Mouse (Mus musculus): ENCODE data around the gene Gm49711. TPM values are rescaled to one million over a fixed set of nuclear protein-coding genes. Genes with fewer than 3 reads are reported as not detected.

The Gm49711 gene
- polyA plus RNA-seq, 1 experiment = not detected

GRCm38 (mm10) chr16:92158021-92158455 is 99.9 kb downstream of the Gm49711 start:
- H3K4me3 ChIP-seq (ENCODE audit: control insufficient read depth, low read depth, low read length) = peak overlapping the region; percentile 25; the same call in 1 of the 2 replicates
- H3K36me3 ChIP-seq (ENCODE audit: control insufficient read depth, insufficient read depth, low read length) = no peaks in the 10 kb centered on the region
- no peak overlapping the region for H3K27ac ChIP-seq (ENCODE audit: control insufficient read depth, insufficient read depth, low read depth, low read length)
- TF ChIP-seq CTCF (IDR thresholded peaks at IDR 0.05; ENCODE audit: control insufficient read depth, insufficient read depth, insufficient replicate concordance, low read depth, low read length) (no peak), POLR2A (IDR thresholded peaks at IDR 0.05; ENCODE audit: control insufficient read depth, low read depth, low read length) (no peak)
- no peaks in the 10 kb centered on the region for H3K27me3 ChIP-seq (ENCODE audit: control insufficient read depth, insufficient read depth, low read length)
- H3K4me1 ChIP-seq (ENCODE audit: control insufficient read depth, insufficient read depth, low read length) = peaks cover 18% of the 10 kb centered on the region

DNA sequence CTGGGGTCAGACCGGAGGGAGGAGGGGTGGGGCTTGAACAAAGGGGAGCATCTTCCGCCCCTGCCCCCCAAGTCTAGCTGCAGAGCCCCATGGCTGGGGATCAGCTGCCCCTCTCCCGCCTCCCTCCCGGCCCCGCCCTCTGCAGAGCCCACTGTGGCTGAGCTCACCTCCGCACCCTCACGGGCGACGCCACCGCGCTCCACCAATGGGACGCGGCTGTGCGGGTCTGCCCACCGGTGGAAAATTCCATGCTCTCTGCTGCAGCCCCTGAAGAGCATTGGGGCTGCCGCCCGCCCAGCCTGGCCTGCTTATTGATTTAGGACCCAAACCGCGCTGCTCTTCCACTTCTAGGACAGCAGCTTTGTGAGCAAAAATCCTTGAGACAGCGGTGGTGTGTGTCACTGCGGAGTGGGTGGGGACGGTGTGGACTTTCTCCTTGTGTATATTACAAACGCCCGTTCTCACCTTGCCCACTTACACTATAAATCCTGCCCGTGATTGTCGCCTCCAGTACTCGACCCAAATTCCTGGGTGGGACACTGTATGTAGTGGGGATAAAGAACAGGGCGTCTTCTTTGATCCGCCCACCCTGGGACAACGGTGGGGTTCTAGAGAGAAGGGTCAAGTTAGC is 100.5 kb downstream of the Gm49711 start:
- H3K36me3 ChIP-seq (ENCODE audit: control insufficient read depth, insufficient read depth, low read length) = no peaks in the 10 kb centered on the region
- peak overlapping the region; percentile 25 for H3K4me3 ChIP-seq (ENCODE audit: control insufficient read depth, low read depth, low read length)
- peak overlapping the region; percentile 2; the same call in 1 of the 2 replicates for H3K27ac ChIP-seq (ENCODE audit: control insufficient read depth, insufficient read depth, low read depth, low read length)
- TF ChIP-seq POLR2A (IDR thresholded peaks at IDR 0.05; ENCODE audit: control insufficient read depth, low read depth, low read length) (no peak), CTCF (IDR thresholded peaks at IDR 0.05; ENCODE audit: control insufficient read depth, insufficient read depth, insufficient replicate concordance, low read depth, low read length) (no peak)
- peaks cover 18% of the 10 kb centered on the region for H3K4me1 ChIP-seq (ENCODE audit: control insufficient read depth, insufficient read depth, low read length)
- H3K27me3 ChIP-seq (ENCODE audit: control insufficient read depth, insufficient read depth, low read length) = no peaks in the 10 kb centered on the region

DNA sequence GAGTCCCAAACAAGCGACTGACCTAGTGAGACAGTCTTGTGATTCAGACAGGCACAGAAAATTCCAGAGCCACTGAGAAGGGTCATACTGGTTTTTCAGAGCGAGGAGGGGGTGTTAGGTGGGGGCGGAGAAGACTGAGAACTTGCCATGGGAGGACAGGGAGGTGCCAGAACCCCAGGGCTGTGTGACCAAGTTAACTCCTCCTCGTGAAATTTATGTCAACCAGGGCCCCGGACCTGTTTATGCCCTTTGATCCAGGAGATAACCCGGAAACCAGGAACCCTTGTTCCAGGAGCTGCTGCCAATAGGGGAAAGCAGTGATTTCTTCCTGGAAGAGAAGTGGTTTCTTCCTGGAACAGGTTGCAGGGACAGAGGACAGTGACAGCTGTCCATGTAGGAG is 101.0 kb downstream of the Gm49711 start:
- Histone ChIP-seq H3K4me3 (ENCODE audit: control insufficient read depth, low read depth, low read length) (no peak overlapping the region), H3K36me3 (ENCODE audit: control insufficient read depth, insufficient read depth, low read length) (no peaks in the 10 kb centered on the region), H3K27me3 (ENCODE audit: control insufficient read depth, insufficient read depth, low read length) (no peaks in the 10 kb centered on the region), H3K4me1 (ENCODE audit: control insufficient read depth, insufficient read depth, low read length) (peaks cover 18% of the 10 kb centered on the region), H3K27ac (ENCODE audit: control insufficient read depth, insufficient read depth, low read depth, low read length) (peak overlapping the region; percentile 2; the same call in 1 of the 2 replicates)
- TF ChIP-seq CTCF (IDR thresholded peaks at IDR 0.05; ENCODE audit: control insufficient read depth, insufficient read depth, insufficient replicate concordance, low read depth, low read length) (no peak), POLR2A (IDR thresholded peaks at IDR 0.05; ENCODE audit: control insufficient read depth, low read depth, low read length) (no peak)

DNA sequence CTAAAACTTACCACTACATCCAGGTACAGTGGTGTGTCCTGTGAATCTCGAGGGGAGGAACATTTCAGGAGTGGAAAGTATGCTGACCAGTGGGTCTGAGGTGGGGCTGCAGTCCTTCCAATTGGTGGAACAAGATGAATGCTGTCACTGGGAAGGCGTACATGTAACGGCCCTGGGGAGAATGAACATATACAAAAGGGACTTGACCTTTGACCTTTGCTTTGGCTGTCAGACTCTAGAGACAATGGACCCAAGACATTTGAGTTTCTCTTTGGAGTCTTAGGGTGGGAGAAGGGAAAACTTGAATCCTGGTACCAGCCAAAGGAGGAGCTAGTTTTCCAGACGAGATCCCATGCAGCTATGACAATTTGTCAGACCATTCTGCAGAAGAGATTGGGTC is 104.2 kb downstream of the Gm49711 start:
- H3K4me1 ChIP-seq (ENCODE audit: control insufficient read depth, insufficient read depth, low read length) = peaks cover 18% of the 10 kb centered on the region
- H3K27me3 ChIP-seq (ENCODE audit: control insufficient read depth, insufficient read depth, low read length) = no peaks in the 10 kb centered on the region
- H3K4me3 ChIP-seq (ENCODE audit: control insufficient read depth, low read depth, low read length) = no peak overlapping the region
- TF ChIP-seq POLR2A (IDR thresholded peaks at IDR 0.05; ENCODE audit: control insufficient read depth, low read depth, low read length) (no peak), CTCF (IDR thresholded peaks at IDR 0.05; ENCODE audit: control insufficient read depth, insufficient read depth, insufficient replicate concordance, low read depth, low read length) (no peak)
- H3K36me3 ChIP-seq (ENCODE audit: control insufficient read depth, insufficient read depth, low read length) = no peaks in the 10 kb centered on the region
- no peak overlapping the region for H3K27ac ChIP-seq (ENCODE audit: control insufficient read depth, insufficient read depth, low read depth, low read length)

- Histone ChIP-seq H3K4me3 (ENCODE audit: control insufficient read depth, low read depth, low read length) (no peak overlapping the region), H3K36me3 (ENCODE audit: control insufficient read depth, insufficient read depth, low read length) (no peaks in the 10 kb centered on the region), H3K27ac (ENCODE audit: control insufficient read depth, insufficient read depth, low read depth, low read length) (no peak overlapping the region), H3K4me1 (ENCODE audit: control insufficient read depth, insufficient read depth, low read length) (peaks cover 13% of the 10 kb centered on the region), H3K27me3 (ENCODE audit: control insufficient read depth, insufficient read depth, low read length) (no peaks in the 10 kb centered on the region)
- no peak for TF ChIP-seq POLR2A (IDR thresholded peaks at IDR 0.05; ENCODE audit: control insufficient read depth, low read depth, low read length)
Measured at GRCm38 (mm10) chr16:92163545-92163944, 105.4 kb downstream of the Gm49711 start.

GRCm38 (mm10) chr16:92176052-92176451 is 117.9 kb downstream of the Gm49711 start:
- TF ChIP-seq CTCF (IDR thresholded peaks at IDR 0.05; ENCODE audit: control insufficient read depth, insufficient read depth, insufficient replicate concordance, low read depth, low read length) (no peak), POLR2A (IDR thresholded peaks at IDR 0.05; ENCODE audit: control insufficient read depth, low read depth, low read length) (no peak)
- Histone ChIP-seq H3K36me3 (ENCODE audit: control insufficient read depth, insufficient read depth, low read length) (no peaks in the 10 kb centered on the region), H3K27me3 (ENCODE audit: control insufficient read depth, insufficient read depth, low read length) (no peaks in the 10 kb centered on the region), H3K4me3 (ENCODE audit: control insufficient read depth, low read depth, low read length) (no peak overlapping the region), H3K4me1 (ENCODE audit: control insufficient read depth, insufficient read depth, low read length) (peaks cover 11% of the 10 kb centered on the region), H3K27ac (ENCODE audit: control insufficient read depth, insufficient read depth, low read depth, low read length) (no peak overlapping the region)

- no peak overlapping the region for H3K4me3 ChIP-seq (ENCODE audit: control insufficient read depth, low read depth, low read length)
- no peaks in the 10 kb centered on the region for H3K36me3 ChIP-seq (ENCODE audit: control insufficient read depth, insufficient read depth, low read length)
- H3K27me3 ChIP-seq (ENCODE audit: control insufficient read depth, insufficient read depth, low read length) = no peaks in the 10 kb centered on the region
- no peak overlapping the region for H3K27ac ChIP-seq (ENCODE audit: control insufficient read depth, insufficient read depth, low read depth, low read length)
- TF ChIP-seq POLR2A (IDR thresholded peaks at IDR 0.05; ENCODE audit: control insufficient read depth, low read depth, low read length) (no peak), CTCF (IDR thresholded peaks at IDR 0.05; ENCODE audit: control insufficient read depth, insufficient read depth, insufficient replicate concordance, low read depth, low read length) (no peak)
- peaks cover 11% of the 10 kb centered on the region for H3K4me1 ChIP-seq (ENCODE audit: control insufficient read depth, insufficient read depth, low read length)
Measured at GRCm38 (mm10) chr16:92177718-92178117, 119.6 kb downstream of the Gm49711 start.
